Mouse (Mus musculus) liver, embryonic 16.5 days (tissue): ENCODE results near the gene Ric8b. TPM values are rescaled to one million over a fixed set of nuclear protein-coding genes. Genes with fewer than 3 reads are reported as not detected.

Source experiments
- ATAC-seq: fragments of 200-750 bp; cut with Nextera tagmentation; 2 replicates; pipeline ENCODE4 v1.8.0; 2017; ENCODE audit warnings: low read depth, mild to moderate bottlenecking, moderate number of reproducible peaks, moderate library complexity
- H3K27ac ChIP-seq: fragments of 300-500 bp; sonication (generic); 2 replicates; pipeline ENCODE4 v1.5.1; 2014; ENCODE audit warnings: mild to moderate bottlenecking, low read length
- H3K27me3 ChIP-seq: fragments of 300-500 bp; sonication (generic); 2 replicates; pipeline ENCODE4 v1.6.1; 2014; ENCODE audit warnings: low read depth, low read length, mixed read lengths; ENCODE audit not compliant: control insufficient read depth, insufficient read depth
- H3K36me3 ChIP-seq: fragments of 300-500 bp; sonication (generic); 2 replicates; pipeline ENCODE4 v1.6.1; 2014; ENCODE audit warnings: mild to moderate bottlenecking; ENCODE audit not compliant: control insufficient read depth, insufficient read depth
- H3K4me1 ChIP-seq: fragments of 300-500 bp; sonication (generic); 2 replicates; pipeline ENCODE4 v1.6.1; 2014; ENCODE audit warnings: low read depth, low read length, mixed read lengths; ENCODE audit not compliant: control insufficient read depth
- H3K4me2 ChIP-seq: fragments of 300-500 bp; sonication (generic); 2 replicates; pipeline ENCODE4 v1.6.1; 2014; ENCODE audit warnings: low read depth, low read length, mixed read lengths
- H3K4me3 ChIP-seq: fragments of 300-500 bp; sonication (generic); 2 replicates; pipeline ENCODE4 v1.5.1; 2014; ENCODE audit warnings: low read depth, mild to moderate bottlenecking, low read length
- H3K9ac ChIP-seq: fragments of 300-500 bp; sonication (generic); 2 replicates; pipeline ENCODE4 v1.6.1; 2014; ENCODE audit warnings: low read depth, low read length
- H3K9me3 ChIP-seq: fragments of 300-500 bp; sonication (generic); replicated peaks from 2 replicates; pipeline ENCODE4 v1.6.1; 2016; ENCODE audit warnings: low read length; ENCODE audit not compliant: control insufficient read depth
- WGBS: fragments of 180-500 bp; shearing (Covaris S2); extraction: QIAGEN DNeasy Blood & Tissue Kit; methylation state at CpG from one replicate; pipeline ENCODE4 v1.1.7; 2014; ENCODE audit not compliant: insufficient replicate concordance; 5-methylcytosine and 5-hydroxymethylcytosine counted together
- polyA plus RNA-seq: library from polyadenylated mRNA; unstranded; fragments of >200 nt; fragmentation: Nextera tagmentation; extraction: Ambion mirVana; gene quantifications from 2 replicates; pipeline ENCODE4 v1.2.1, GENCODE M21; 2015

Gene Ric8b
- polyA plus RNA-seq, 1 experiment from 2014 or later: 3.2 TPM

DNA sequence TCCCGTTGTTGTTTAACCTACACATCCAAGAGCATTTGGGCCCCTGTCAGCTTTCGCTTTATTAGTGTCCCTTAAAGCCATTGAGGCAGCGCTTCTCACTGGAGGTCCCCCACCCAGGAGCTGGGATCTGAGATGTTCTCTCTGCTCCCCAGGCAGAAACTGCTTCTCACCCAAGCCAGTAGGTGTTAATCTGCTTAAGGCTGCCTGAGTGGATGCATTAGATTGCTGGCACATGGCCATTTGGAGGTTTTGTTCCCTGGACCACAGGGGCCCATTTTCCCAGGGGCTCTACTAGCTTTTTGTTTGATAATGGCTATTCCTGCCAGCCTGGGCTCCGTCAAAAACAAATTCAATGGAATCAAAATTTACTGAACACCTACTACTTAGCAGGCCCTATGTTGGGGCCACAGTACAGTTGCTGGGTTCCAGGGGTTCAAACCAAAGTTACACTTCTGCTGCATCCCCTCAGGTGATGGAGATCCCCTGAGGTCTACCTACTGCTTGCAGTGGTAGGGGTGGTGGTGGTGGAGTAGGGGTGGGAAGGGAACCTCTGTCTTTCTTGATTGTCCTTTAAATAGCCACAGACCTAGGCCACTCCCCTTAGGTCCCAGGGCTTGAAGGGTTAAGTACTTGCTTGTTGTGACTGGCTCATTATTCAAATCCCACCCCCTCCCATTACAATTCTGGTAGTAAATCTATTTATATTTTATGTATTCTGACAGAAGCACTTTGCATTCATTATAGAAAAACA, 28.1 kb upstream of the Ric8b start:
- Histone ChIP-seq H3K9me3 (no peaks in the 10 kb centered on the region), H3K27ac (no peak overlapping the region), H3K27me3 (no peaks in the 10 kb centered on the region; the same call in 1 of the 2 replicates), H3K4me1 (no peaks in the 10 kb centered on the region; the same call in 1 of the 2 replicates), H3K9ac (no peak overlapping the region), H3K4me3 (no peak overlapping the region), H3K36me3 (no peaks in the 10 kb centered on the region), H3K4me2 (no peak overlapping the region)
- ATAC-seq: no peak
- 59% methylated on average over 4 of the region's 4 CpGs for WGBS

DNA sequence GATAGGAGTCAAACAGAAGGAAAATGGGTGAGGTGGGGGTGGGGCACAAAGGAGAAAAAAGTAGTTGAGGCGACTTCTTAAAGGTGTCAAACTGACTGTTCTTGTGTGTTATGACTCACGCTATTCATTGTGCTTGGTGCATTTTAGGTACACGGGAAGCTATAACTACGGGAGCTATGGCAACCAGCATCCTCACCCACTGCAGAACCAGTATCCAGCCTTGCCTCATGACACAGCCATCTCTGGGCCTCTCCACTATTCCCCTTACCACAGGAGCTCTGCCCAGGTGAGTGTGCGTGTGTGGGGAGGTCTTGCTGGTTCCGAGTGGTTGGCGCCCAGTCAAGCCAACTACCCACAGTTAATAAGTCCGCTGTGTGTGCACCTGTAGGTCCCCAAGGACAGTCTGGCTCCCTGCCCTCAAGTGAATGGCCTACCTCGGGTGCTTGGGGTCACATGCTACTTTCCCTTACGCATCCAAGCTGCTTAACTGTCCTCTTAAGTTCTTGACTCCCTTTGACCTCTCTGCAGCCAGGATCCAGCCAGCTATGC, 21.5 kb upstream of the Ric8b start:
- no peak overlapping the region for H3K4me3 ChIP-seq
- H3K36me3 ChIP-seq: no peaks in the 10 kb centered on the region
- WGBS: 71% methylated on average over 10 of the region's 10 CpGs
- no peaks in the 10 kb centered on the region for H3K27me3 ChIP-seq
- H3K9ac ChIP-seq: no peak overlapping the region
- H3K4me1 ChIP-seq: no peaks in the 10 kb centered on the region
- no peaks in the 10 kb centered on the region for H3K9me3 ChIP-seq
- no peak overlapping the region for H3K27ac ChIP-seq
- H3K4me2 ChIP-seq: no peak overlapping the region
- no peak for ATAC-seq

DNA sequence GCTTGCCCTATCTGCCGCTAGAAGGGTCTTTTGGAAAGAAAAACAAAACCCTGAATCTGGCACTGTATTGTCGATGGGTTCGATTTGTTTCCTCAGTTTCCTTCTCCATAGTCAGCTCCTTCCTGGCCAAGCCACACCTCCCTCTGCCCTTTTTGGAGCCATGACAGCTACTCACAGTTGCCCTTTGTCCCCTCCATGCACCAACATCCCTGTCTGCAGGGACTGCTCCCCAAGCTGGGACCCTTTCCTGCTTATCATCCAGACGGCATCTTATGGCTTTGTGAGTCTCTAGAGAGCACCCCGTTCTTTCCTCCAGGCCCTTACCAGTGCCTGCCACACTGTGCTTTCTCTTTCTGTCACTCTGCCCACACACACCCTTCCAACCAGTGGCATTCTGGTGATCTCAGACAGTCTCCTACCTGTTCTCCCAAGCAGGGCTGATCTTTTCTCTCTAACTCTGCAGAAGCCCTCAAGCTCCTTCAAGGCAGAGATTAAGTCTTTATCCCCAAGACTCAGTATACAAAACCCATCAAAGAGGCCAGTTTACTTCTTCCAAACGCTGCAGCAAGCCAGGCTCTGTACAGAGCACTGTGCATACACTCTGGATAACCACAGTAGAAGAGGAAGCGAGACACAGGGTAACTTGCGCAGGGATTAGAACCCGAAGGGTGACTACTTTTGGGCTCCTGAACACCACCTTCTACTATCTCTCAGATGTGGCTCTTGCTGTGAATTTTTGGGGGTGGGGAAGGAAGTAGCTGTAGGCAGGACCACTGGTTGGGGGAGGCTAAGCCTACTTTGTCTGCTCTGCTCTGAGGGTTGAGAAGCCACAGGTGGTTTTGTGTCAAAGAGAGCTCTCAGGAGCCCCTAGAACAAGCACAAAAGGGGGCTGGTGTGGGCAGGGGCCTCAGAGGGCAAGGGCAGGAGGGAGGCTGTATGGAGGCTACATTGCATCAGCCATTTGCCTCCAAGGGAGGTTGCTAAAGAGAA, 20.2 kb upstream of the Ric8b start:
- 33% methylated on average over 9 of the region's 9 CpGs for WGBS
- Histone ChIP-seq H3K4me2 (no peak overlapping the region), H3K27ac (no peak overlapping the region), H3K9ac (no peak overlapping the region), H3K4me3 (no peak overlapping the region), H3K9me3 (no peaks in the 10 kb centered on the region), H3K27me3 (no peaks in the 10 kb centered on the region), H3K4me1 (no peaks in the 10 kb centered on the region), H3K36me3 (no peaks in the 10 kb centered on the region)
- ATAC-seq: no peak

DNA sequence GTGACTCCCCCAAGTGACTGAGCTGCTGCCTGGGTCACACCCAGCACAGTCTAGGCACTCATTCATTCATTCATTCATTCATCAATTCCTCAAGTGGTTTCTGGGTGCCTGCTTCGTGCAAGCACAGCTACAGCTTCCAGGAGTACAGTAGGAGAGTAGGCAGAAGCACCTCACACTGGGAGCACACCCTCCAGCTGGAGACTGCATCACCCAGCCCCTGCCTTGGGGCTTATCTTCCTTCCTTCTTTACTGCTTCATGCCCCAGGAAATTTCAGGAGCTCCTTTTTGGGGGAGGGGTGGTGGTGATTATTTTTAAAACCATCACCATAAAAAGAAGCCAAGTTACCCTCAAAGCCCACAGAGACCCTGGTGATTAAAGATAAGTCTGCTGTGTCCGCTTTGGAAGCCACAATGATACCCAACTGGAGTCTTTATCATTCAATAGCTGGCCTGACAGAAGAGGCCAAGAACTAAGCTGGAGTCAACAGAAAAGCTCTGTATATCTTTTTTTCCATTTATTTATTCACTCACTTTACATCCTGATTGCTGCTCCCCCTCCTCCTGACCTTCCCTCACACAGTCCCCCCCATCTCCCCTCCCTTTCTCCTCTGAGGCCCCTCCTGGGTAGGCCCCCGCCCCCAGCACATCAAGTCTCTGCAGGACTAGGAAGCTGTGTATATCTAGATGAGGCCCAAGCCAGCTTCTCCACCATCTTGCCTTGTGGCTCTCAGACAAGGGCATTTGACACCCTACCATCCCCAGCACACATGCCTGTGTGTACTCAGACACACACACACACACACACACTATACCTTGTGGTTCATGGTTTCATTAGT, 19.1 kb upstream of the Ric8b start:
- WGBS: 25% methylated on average over 3 of the region's 3 CpGs
- no peaks in the 10 kb centered on the region for H3K9me3 ChIP-seq
- no peaks in the 10 kb centered on the region for H3K27me3 ChIP-seq
- H3K4me3 ChIP-seq: no peak overlapping the region
- no peak for ATAC-seq
- H3K9ac ChIP-seq: no peak overlapping the region
- H3K27ac ChIP-seq: no peak overlapping the region
- H3K36me3 ChIP-seq: no peaks in the 10 kb centered on the region
- no peak overlapping the region for H3K4me2 ChIP-seq
- no peaks in the 10 kb centered on the region for H3K4me1 ChIP-seq

DNA sequence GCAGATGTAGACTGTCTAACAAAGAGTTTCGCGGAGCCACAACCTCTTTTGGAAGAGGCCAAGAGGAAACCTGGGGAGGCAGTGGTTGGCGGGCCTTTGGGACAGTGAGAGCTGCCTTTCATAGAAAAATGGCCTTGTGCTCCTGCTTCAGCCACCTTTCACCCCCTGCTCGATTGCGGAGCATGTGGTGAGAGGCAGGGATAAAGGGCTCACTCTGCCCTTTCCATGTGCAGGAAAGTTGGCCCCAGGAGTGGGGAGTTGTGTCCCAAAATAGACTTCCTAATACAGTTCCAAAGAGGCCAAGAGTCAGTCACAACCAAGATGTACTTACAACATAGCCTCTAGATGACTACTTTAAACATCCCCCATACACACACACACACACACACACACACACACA, 15.7 kb upstream of the Ric8b start:
- 66% methylated on average over 5 of the region's 5 CpGs for WGBS
- H3K4me1 ChIP-seq: no peaks in the 10 kb centered on the region
- H3K9me3 ChIP-seq: no peaks in the 10 kb centered on the region
- no peak overlapping the region for H3K9ac ChIP-seq
- no peak overlapping the region for H3K4me2 ChIP-seq
- H3K36me3 ChIP-seq: no peaks in the 10 kb centered on the region
- no peak overlapping the region for H3K27ac ChIP-seq
- H3K4me3 ChIP-seq: no peak overlapping the region
- H3K27me3 ChIP-seq: no peaks in the 10 kb centered on the region
- no peak for ATAC-seq

DNA sequence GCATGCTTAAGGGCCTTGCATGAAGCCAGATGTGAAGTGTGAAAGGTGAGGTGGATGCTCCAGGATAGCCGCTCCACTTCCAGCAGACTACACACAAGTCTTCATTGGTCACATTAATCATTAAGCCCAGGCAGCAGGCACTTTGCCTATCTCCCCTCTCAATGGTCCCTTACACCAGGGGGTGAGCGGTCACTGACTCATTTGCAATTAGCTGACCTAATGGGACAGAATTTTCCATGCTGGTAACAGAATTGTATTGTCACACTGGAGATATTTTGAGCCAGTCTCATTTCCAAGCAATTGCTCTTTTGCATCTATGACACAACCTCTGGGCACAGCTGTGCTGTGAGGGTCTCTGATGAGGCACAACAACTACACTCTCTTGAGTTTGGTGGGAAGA, 15.2 kb upstream of the Ric8b start:
- H3K9ac ChIP-seq: no peak overlapping the region
- WGBS: 67% methylated on average over 2 of the region's 2 CpGs
- H3K4me1 ChIP-seq: no peaks in the 10 kb centered on the region
- H3K36me3 ChIP-seq: no peaks in the 10 kb centered on the region
- no peak for ATAC-seq
- no peak overlapping the region for H3K4me2 ChIP-seq
- H3K4me3 ChIP-seq: no peak overlapping the region
- H3K27ac ChIP-seq: no peak overlapping the region
- no peaks in the 10 kb centered on the region for H3K9me3 ChIP-seq
- no peaks in the 10 kb centered on the region for H3K27me3 ChIP-seq

DNA sequence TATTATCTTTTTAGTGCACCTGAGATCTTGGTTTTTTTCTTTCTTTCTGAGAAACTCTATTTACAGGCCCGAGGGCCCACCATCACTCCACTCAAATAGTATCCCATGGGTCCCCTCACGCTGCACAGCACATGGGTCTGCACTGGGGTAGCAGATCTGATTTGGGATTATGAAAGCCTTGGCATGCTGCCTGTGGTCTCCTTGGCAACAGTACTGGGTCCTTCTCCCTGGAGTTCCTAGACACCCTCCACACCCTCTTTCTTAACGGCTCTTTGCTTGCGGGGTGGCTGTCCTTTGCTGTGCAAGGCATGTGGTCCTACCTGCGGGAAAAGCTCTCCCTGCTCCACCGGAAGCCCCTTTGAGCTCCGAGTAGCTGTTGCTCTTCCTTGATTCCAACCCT, 14.1 kb upstream of the Ric8b start:
- Histone ChIP-seq H3K4me1 (no peaks in the 10 kb centered on the region), H3K4me2 (no peak overlapping the region), H3K36me3 (no peaks in the 10 kb centered on the region), H3K9me3 (no peaks in the 10 kb centered on the region), H3K9ac (no peak overlapping the region), H3K27ac (no peak overlapping the region), H3K27me3 (no peaks in the 10 kb centered on the region), H3K4me3 (no peak overlapping the region)
- 57% methylated on average over 7 of the region's 7 CpGs for WGBS
- ATAC-seq: no peak

DNA sequence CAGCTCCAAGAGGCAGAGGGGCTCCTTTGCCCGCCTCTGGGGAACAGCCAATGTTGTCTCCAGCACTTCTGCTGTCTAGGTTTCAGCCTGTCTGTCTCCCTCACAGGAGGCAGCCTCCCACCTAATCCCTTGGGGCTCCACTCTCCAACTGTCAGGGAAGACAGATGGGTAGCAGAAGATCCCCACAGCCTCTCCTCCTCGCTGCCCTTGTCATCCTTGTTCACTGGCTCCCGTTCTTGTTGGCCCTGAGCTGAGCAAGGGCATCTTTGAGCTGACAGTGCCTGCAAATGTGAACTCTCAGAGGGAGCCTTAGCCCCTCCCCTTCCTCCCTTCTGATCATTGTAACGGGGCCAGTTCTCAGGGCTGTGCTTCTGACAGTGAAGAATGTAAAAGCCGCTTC, 13.7 kb upstream of the Ric8b start:
- Histone ChIP-seq H3K9me3 (no peaks in the 10 kb centered on the region), H3K27ac (no peak overlapping the region), H3K9ac (no peak overlapping the region), H3K4me1 (no peaks in the 10 kb centered on the region), H3K36me3 (no peaks in the 10 kb centered on the region), H3K4me3 (no peak overlapping the region), H3K4me2 (no peak overlapping the region), H3K27me3 (no peaks in the 10 kb centered on the region)
- ATAC-seq: no peak
- WGBS: 6% methylated on average over 5 of the region's 5 CpGs
